Mouse (Mus musculus): ENCODE data around the gene Adra2b.

Adra2b gene

GRCm38 (mm10) chr2:127338833-127339232, 24.2 kb upstream of the Adra2b start:
- in situ Hi-C loops (cut with MseI, MboI) = no loop called here

GRCm38 (mm10) chr2:127339262-127339661, 23.7 kb upstream of the Adra2b start:
- in situ Hi-C loops (cut with MseI, MboI) = no loop called here

GRCm38 (mm10) chr2:127341159-127341558, 21.8 kb upstream of the Adra2b start:
- in situ Hi-C loops (cut with MseI, MboI) = loop anchor here (5.0 kb wide), 1 partner anchor 34 kb away; no protein-coding TSS in a partner anchor

- in situ Hi-C loops (cut with MseI, MboI) = no loop called here
These were observed 16.7 kb upstream of the Adra2b start for GRCm38 (mm10) chr2:127346334-127346733.

DNA sequence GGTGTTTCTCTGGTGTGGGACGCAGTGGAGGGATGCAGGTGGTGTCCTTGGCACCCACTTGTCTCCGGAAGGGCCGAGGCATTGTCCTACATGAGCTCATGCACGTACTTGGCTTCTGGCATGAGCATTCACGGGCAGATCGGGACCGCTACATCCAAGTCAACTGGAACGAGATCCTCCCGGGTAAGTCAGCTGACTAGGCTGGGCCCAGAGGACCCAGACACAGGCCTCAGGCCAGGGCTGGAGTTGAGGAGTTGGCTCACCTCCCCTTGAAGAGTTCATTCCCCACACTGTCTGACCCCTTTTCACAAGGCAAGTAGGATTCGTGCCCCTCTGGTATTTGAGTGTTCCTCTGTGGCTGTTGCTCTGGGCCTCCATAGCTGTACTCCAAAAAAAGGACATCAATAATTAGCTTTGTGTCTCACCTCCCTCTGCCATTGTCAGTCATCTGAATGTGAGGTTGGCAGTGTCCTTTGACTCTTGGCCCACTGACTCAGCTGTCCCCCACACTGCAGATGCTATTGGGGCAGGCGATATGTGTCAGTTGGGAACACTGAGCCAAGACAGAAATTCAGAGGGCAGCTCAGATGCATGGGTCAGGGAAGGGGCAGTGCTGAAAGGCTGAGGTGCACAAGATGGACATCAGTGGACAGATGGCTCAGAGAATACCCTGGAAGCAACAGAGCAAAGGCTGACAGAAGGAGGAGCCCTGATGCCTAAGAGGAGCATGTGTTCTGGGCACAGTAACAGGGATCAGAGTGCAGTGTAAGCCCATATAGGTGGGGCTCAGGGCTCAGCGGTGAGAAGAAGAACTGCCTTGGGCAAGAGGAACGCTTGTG, 15.6 kb upstream of the Adra2b start:
- in situ Hi-C loops (cut with MseI, MboI) = no loop called here

GRCm38 (mm10) chr2:127353881-127354280, 9.1 kb upstream of the Adra2b start:
- in situ Hi-C loops (cut with MseI, MboI) = no loop called here

DNA sequence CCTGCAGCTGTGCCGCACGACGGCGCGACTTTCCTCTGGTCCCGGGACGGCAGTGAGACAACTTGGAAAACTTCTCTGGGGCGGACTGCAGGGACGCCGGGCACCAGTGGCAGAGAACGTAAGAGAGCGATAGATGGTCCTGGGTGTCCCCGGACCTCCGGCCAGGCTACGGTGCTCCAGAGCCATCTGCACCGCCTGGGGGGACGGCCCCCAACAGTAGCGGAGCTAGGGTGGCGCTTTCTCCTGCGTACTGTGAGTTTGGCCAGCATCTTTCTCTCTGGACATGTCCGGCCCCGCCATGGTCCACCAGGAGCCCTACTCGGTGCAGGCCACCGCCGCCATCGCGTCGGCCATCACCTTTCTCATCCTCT, 259 bp downstream of the Adra2b start:
- in situ Hi-C loops (cut with MseI, MboI) = loop anchor here (5.0 kb wide), 1 partner anchor 79 kb away; the partner anchor contains the start of gene Fahd2a (in 2 of the 2)

DNA sequence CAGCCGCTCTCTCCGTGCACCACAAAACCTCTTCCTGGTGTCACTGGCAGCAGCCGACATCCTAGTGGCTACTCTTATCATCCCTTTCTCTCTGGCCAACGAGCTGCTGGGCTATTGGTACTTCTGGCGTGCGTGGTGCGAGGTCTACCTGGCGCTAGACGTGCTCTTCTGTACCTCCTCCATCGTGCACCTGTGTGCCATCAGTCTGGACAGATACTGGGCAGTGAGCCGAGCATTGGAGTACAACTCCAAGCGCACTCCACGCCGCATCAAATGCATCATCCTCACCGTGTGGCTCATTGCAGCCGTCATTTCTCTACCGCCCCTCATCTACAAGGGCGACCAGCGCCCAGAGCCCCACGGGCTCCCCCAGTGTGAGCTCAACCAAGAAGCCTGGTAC, 688 bp downstream of the Adra2b start:
- in situ Hi-C loops (cut with MseI, MboI) = loop anchor here (5.0 kb wide), 1 partner anchor 79 kb away; the partner anchor contains the start of gene Fahd2a (in 2 of the 2)

DNA sequence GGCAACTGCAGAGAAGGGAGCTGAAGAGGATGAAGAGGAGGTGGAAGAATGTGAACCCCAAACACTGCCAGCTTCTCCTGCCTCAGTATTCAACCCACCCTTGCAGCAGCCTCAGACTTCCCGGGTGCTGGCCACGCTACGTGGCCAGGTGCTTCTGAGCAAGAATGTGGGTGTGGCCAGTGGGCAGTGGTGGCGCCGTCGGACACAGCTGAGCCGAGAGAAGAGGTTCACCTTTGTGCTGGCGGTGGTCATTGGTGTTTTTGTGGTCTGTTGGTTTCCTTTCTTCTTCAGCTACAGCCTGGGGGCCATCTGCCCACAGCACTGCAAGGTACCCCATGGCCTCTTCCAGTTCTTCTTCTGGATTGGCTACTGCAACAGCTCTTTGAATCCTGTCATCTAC, 1.4 kb downstream of the Adra2b start:
- in situ Hi-C loops (cut with MseI, MboI) = loop anchor here (5.0 kb wide), 1 partner anchor 78 kb away; the partner anchor contains the start of gene Fahd2a (in 2 of the 2)

DNA sequence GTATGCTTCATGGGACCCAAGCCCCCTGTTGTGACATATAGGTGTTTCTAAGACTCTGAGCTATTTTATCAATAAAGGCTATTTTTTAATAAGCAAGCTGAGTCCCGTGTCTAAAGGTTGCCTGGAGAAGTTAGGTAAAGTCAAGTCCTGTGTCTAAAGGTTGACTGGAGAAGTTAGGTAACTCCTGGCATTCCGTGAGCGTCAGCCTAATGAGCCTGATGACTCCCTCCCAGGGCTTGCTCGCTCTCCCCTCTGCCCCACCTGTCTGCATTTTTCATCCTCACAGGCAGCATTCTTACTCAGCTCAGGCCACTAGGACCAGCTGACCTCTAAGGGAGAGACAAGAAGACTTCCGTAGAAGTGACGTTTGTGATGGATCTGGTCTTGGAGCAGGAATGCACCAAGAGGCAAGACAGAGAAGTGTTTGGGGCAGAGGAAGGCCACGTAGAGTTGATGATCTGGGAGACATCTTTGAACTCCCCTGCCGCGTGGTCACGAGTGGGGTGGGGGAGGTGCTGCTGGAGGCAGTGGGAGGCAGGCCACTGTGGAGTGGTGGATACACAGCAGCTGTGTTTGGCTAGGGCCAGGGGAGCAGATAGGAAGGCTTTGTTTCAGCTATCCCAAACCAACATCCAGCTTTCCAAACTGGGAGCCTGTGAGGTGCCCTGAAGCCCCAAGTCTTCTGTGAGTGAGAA, 4.3 kb downstream of the Adra2b start:
- in situ Hi-C loops (cut with MseI, MboI) = no loop called here

DNA sequence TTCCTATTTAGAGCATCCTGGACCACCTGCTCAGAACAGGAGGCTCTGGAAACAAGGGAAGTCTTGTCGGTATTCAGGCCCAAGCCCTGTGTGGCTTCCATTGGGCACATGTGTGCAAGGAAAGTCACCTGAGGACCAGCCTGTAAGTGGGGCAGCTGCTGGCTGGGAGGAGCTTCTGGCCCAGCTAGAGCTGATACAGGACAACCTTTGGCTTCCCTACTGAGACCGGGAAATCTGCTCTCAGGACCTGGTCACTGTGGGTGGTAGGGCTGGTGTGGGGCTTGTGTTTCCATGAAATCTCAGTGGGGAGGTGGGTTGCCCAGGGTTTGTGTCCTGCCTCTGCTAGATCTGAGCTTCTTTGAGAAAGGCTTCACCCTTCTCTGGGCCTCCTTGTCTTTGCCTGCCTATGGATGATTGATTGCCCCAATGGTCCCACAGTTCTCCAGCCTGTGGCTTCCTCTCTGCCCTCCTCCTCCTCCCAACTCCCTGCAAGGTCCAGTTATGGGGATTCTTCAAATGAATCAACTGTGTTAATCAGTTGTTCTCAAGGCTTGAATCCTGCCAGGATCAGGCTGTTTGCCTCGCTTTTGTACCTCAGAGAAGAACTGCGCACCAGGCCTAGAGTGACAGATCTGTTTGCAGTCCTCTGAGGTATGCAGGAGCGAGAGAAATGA, 6.8 kb downstream of the Adra2b start:
- in situ Hi-C loops (cut with MseI, MboI) = no loop called here

DNA sequence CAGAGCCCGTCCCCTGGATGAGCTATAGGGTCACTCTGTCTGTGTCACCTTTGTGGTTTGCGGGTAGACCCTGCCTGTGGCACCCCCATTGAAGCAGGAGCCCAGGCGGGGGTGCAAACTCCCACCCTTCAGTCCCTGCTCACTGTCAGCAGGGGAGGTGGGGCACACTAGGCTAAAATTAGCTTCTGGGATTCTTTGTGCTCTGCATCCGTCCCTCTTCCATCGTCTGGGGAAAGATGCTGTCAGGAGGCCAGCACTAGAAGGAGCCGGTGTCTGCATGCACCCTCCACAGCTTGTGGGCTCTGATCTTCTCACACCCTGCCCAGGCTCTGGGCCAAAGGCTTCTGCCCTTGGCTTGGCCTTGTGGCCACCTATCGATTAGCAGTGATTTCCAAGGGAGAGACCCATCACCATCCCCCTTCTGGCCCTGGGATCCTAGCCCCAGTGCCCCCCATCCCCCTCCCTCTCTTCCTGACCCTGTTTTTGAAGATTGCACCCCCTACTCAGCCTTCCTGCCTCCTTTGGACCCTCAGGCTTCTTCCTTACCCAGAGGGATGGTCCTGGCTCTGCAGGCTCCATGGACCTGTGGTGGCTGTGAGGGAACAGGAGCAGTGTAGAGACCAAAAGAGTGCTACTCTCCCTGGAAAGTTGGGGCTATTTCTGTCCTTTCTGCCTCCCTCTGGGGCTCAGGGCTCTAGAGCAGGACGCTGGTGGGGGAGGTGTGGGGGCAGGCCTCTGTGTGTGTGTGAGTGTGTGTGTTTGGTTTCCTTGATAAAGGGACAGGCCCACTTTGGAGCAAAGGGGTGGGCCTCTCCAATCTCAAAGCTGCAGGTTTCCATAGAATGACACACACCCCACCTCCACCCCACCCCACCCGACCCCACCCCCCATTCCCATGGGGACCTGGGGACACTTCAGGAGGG, 7.8 kb downstream of the Adra2b start:
- in situ Hi-C loops (cut with MseI, MboI) = no loop called here

GRCm38 (mm10) chr2:127371484-127371861, 8.5 kb downstream of the Adra2b start:
- in situ Hi-C loops (cut with MseI, MboI) = no loop called here

- in situ Hi-C loops (cut with MseI, MboI) = no loop called here
These were observed 9.1 kb downstream of the Adra2b start for GRCm38 (mm10) chr2:127372082-127372481.

- in situ Hi-C loops (cut with MseI, MboI) = no loop called here
These were observed 11.1 kb downstream of the Adra2b start for GRCm38 (mm10) chr2:127374131-127374530.

GRCm38 (mm10) chr2:127375087-127375486, 12.1 kb downstream of the Adra2b start:
- in situ Hi-C loops (cut with MseI, MboI) = no loop called here

GRCm38 (mm10) chr2:127375759-127376341, 12.8 kb downstream of the Adra2b start:
- in situ Hi-C loops (cut with MseI, MboI) = no loop called here

GRCm38 (mm10) chr2:127376423-127377051, 13.5 kb downstream of the Adra2b start:
- in situ Hi-C loops (cut with MseI, MboI) = no loop called here

- in situ Hi-C loops (cut with MseI, MboI) = no loop called here
These were observed 15.1 kb downstream of the Adra2b start for GRCm38 (mm10) chr2:127377942-127378610.

DNA sequence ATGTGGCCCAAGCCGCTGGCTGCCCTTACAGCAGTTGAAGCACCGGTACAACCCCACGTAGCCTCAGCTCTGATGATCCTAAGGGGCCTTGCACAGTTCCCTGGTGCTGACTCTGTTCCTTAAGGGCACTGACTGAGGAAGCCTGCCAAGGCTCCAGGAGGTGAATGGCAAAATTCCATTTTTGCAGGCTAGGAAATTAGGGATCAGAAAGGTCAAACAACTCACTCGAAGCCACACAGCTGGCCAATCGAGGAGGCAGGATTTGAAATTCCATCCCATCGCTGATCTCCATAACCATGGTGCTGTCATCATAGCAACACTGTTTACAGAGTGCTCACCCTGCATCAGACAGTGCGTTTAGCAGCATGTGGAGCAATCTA, 15.6 kb downstream of the Adra2b start:
- in situ Hi-C loops (cut with MseI, MboI) = no loop called here

All from mouse trophoblast stem cell (cell line).